ENCODE assay signal across 9 mouse cellular contexts in genomic region chr9:99243895-99244293, GRCm38 (mm10). TPM values are rescaled to one million over a fixed set of nuclear protein-coding genes. Genes with fewer than 3 reads are reported as not detected.
A peak's percentile ranks its signal among the peaks of the same experiment; 100 is the strongest.
DNase-seq lines count a peak whose midpoint lies in the region; ATAC-seq and TF ChIP-seq lines count a peak whose summit lies in the region.
"Had no signal": no experiment of that assay in that cellular context is flagged by ENCODE, and none has a peak within 500 bp of the region (broad histone marks: within the 10 kb centered on the region; RNA-seq: fewer than 3 reads in every experiment).

No protein-coding gene starts in this region.

- TF ChIP-seq RAD21 in MEL (IDR thresholded peaks at IDR 0.05; ENCODE audit: low read depth, low read length): no peak

- peaks cover 5% of the 10 kb centered on the region for H3K79me2 ChIP-seq in MEL (ENCODE audit: control insufficient read depth, insufficient read depth, low read length, poor library complexity)

- no peak for TF ChIP-seq CTCF in kidney, adult 2 months (conservative IDR thresholded peaks at IDR 0.05; ENCODE audit: insufficient read depth, insufficient read length, low read depth, low read length)
- no peak for TF ChIP-seq CTCF in MEL (IDR thresholded peaks at IDR 0.05 in 2 of 3, conservative IDR thresholded peaks at IDR 0.05 in 1 of 3; ENCODE audit: control insufficient read depth in 1 of 3, insufficient read depth in 1 of 3, low read depth in 2 of 3, low read length in 3 of 3, poor library complexity in 1 of 3, severe bottlenecking in 1 of 3)

- H3K4me1 ChIP-seq in kidney, adult 2 months (ENCODE audit: control insufficient read depth, insufficient read depth, low read length): peaks cover 2% of the 10 kb centered on the region; the same call in 1 of the 2 replicates
- H3K4me1 ChIP-seq in MEL (ENCODE audit: control insufficient read depth in 1 of 2, insufficient read depth in 2 of 2, low read length in 2 of 2): peaks cover 13% of the 10 kb centered on the region in 2 experiments
- H3K4me1 ChIP-seq in forebrain, embryonic 13.5 days: peaks cover 21% of the 10 kb centered on the region
- peaks cover 71% of the 10 kb centered on the region for H3K4me1 ChIP-seq in liver, embryonic 12.5 days

- H3K9me3 ChIP-seq in MEL (replicated peaks; ENCODE audit: insufficient read depth, low read length): no peaks in the 10 kb centered on the region
- no peaks in the 10 kb centered on the region for H3K9me3 ChIP-seq in forebrain, embryonic 13.5 days (replicated peaks)
- no peaks in the 10 kb centered on the region for H3K9me3 ChIP-seq in liver, embryonic 12.5 days (replicated peaks)

- no peak for TF ChIP-seq POLR2A in kidney, adult 2 months (IDR thresholded peaks at IDR 0.05; ENCODE audit: low read depth, low read length)
- no peak for TF ChIP-seq POLR2A in MEL (IDR thresholded peaks at IDR 0.05; ENCODE audit: control insufficient read depth in 1 of 2, insufficient read depth in 1 of 2, low read depth in 1 of 2, low read length in 2 of 2, poor library complexity in 1 of 2)

- peak; percentile 1 for ATAC-seq in forebrain, embryonic 13.5 days
- ATAC-seq in liver, embryonic 12.5 days: no peak
- ATAC-seq in CD4-positive, CD25-positive, alpha-beta regulatory T cell, adult 4 months: no peak

- no peak overlapping the region for H3K27ac ChIP-seq in kidney, adult 2 months (ENCODE audit: insufficient read depth, low read depth, low read length)
- peak overlapping the region; percentile 100 for H3K27ac ChIP-seq in MEL (ENCODE audit: control insufficient read depth, low read depth, low read length)
- H3K27ac ChIP-seq in forebrain, embryonic 13.5 days: peak overlapping the region; percentile 75
- peak overlapping the region; percentile 98 for H3K27ac ChIP-seq in liver, embryonic 12.5 days

- no peaks in the 10 kb centered on the region for H3K36me3 ChIP-seq in kidney, adult 2 months (ENCODE audit: control insufficient read depth, insufficient read depth, low read length)
- H3K36me3 ChIP-seq in MEL (ENCODE audit: control insufficient read depth in 1 of 2, insufficient read depth in 2 of 2, low read length in 2 of 2): peaks cover 0 to 32% of the 10 kb centered on the region in 2 experiments; a peak in 2 of 4 replicates
- peaks cover 20% of the 10 kb centered on the region for H3K36me3 ChIP-seq in forebrain, embryonic 13.5 days (ENCODE audit: poor library complexity, severe bottlenecking)
- H3K36me3 ChIP-seq in liver, embryonic 12.5 days: peaks cover 30% of the 10 kb centered on the region

- peak; percentile 3 for DNase-seq in kidney, adult 2 months
- no peak for DNase-seq in kidney, adult 11 months
- no peak for DNase-seq in MEL (ENCODE audit: low read depth, low spot score)
- no peak for DNase-seq in gastrocnemius, postnatal 36 days
- no peak for DNase-seq in cerebellum, adult 9-11 months

- intact Hi-C loops in gastrocnemius, postnatal 36 days (cut with DNase I): loop anchor here (5.0 to 10.0 kb wide), 4 partner anchors 102 to 639 kb away; partner anchors contain the start of genes Mrps22 and Pik3cb

- TF ChIP-seq EP300 in MEL (IDR thresholded peaks at IDR 0.05; ENCODE audit: low read depth in 1 of 2, low read length in 2 of 2): no peak

- H3K27me3 ChIP-seq in kidney, adult 2 months (replicated peaks; ENCODE audit: control insufficient read depth, insufficient read depth, low read length): no peaks in the 10 kb centered on the region
- no peaks in the 10 kb centered on the region for H3K27me3 ChIP-seq in MEL (ENCODE audit: control insufficient read depth in 1 of 2, insufficient read depth in 2 of 2, low read length in 2 of 2)
- H3K27me3 ChIP-seq in forebrain, embryonic 13.5 days: no peaks in the 10 kb centered on the region
- H3K27me3 ChIP-seq in liver, embryonic 12.5 days (replicated peaks): no peaks in the 10 kb centered on the region

- 5% methylated on average over 10 of the region's 10 CpGs for WGBS in kidney, adult 2 months
- 1% methylated on average over 10 of the region's 10 CpGs for WGBS in forebrain, embryonic 13.5 days
- 4% methylated on average over 10 of the region's 10 CpGs for WGBS in liver, embryonic 12.5 days (ENCODE audit: insufficient replicate concordance)

- peak overlapping the region; percentile 82 for H3K9ac ChIP-seq in MEL (ENCODE audit: control insufficient read depth, low read depth, low read length, poor library complexity, severe bottlenecking)
- peak overlapping the region; percentile 85 for H3K9ac ChIP-seq in forebrain, embryonic 13.5 days
- H3K9ac ChIP-seq in liver, embryonic 12.5 days: peak overlapping the region; percentile 78

- H3K4me3 ChIP-seq in kidney, adult 2 months (ENCODE audit: insufficient read depth, low read depth, low read length): peak overlapping the region; percentile 84
- peak overlapping the region; percentile 95 to 98 for H3K4me3 ChIP-seq in MEL (ENCODE audit: control insufficient read depth in 1 of 2, insufficient read depth in 1 of 2, low read depth in 2 of 2, low read length in 2 of 2)
- peak overlapping the region; percentile 88 for H3K4me3 ChIP-seq in forebrain, embryonic 13.5 days
- H3K4me3 ChIP-seq in liver, embryonic 12.5 days: peak overlapping the region; percentile 85

- peak overlapping the region; percentile 73 for H3K4me2 ChIP-seq in forebrain, embryonic 13.5 days
- peak overlapping the region; percentile 77 for H3K4me2 ChIP-seq in liver, embryonic 12.5 days

TF ChIP-seq in MEL, 35 proteins besides CTCF, POLR2A, EP300 and RAD21:
- no peak for TF ChIP-seq MAZ (IDR thresholded peaks at IDR 0.05; ENCODE audit: low read depth, low read length)
- no peak for TF ChIP-seq E2F4 (IDR thresholded peaks at IDR 0.05; ENCODE audit: borderline replicate concordance, low read depth, low read length)
- 0 out of 2 replicates have a peak, but pooled peaks have one; percentile 82 for TF ChIP-seq CHD1 (IDR thresholded peaks at IDR 0.05; ENCODE audit: low read depth, low read length)
- TF ChIP-seq NELFE (IDR thresholded peaks at IDR 0.05; ENCODE audit: low read depth, low read length): no peak
- 0 out of 2 replicates have a peak, but pooled peaks have one; percentile 17 for TF ChIP-seq GATA1 (IDR thresholded peaks at IDR 0.05; ENCODE audit: low read depth, low read length)
- TF ChIP-seq POLR2AphosphoS2 (IDR thresholded peaks at IDR 0.05; ENCODE audit: low read length): no peak

RNA-seq across cellular contexts. Expression of gene Cep70, which starts 0.7 kb away (rescaled TPM):
- polyA plus RNA-seq in kidney, adult 2 months (2012; rRNA removed): 1.4 and 2.2 TPM in 2 replicates
- 7.3 and 8.0 TPM in 2 replicates for total RNA-seq in MEL (2012; rRNA removed)
- polyA plus RNA-seq in MEL (2012; ENCODE audit: insufficient read depth in 1 of 2, insufficient read length in 2 of 2, low read depth in 1 of 2, low replicate concordance in 2 of 2, missing spikeins in 1 of 2): 1 to 10 TPM in 1 of 2 experiments, not detected in 1; 7.6 TPM
- polyA plus RNA-seq in forebrain, embryonic 13.5 days (2015; fragmentation: Nextera tagmentation; extraction: Ambion mirVana): 80.3 and 81.3 TPM in 2 replicates
- polyA plus RNA-seq in liver, embryonic 12.5 days (2016; fragmentation: Nextera tagmentation; extraction: Ambion mirVana): 41.6 and 41.7 TPM in 2 replicates
- 10 to 100 TPM; 18.8 to 20.3 TPM for polyA plus RNA-seq in CD4-positive, CD25-positive, alpha-beta regulatory T cell, adult 4 months (2017; shearing (Covaris generic))
- 1 to 10 TPM; 2.0 to 3.1 TPM for total RNA-seq in gastrocnemius, postnatal 36 days (2021)

RNA-seq across cellular contexts. Expression of gene Faiml, which starts 6.9 kb away (rescaled TPM):
- not detected in 2 replicates for polyA plus RNA-seq in kidney, adult 2 months (2012; rRNA removed)
- not detected in 2 replicates for total RNA-seq in MEL (2012; rRNA removed)
- not detected for polyA plus RNA-seq in MEL (2012; ENCODE audit: insufficient read depth in 1 of 2, insufficient read length in 2 of 2, low read depth in 1 of 2, low replicate concordance in 2 of 2, missing spikeins in 1 of 2)
- not detected in 2 replicates for polyA plus RNA-seq in forebrain, embryonic 13.5 days (2015; fragmentation: Nextera tagmentation; extraction: Ambion mirVana)
- polyA plus RNA-seq in liver, embryonic 12.5 days (2016; fragmentation: Nextera tagmentation; extraction: Ambion mirVana): not detected in 2 replicates
- polyA plus RNA-seq in CD4-positive, CD25-positive, alpha-beta regulatory T cell, adult 4 months (2017; shearing (Covaris generic)): not detected
- not detected for total RNA-seq in gastrocnemius, postnatal 36 days (2021)
- total RNA-seq: neutrophil, adult 5-6 weeks had no signal
